Mouse (Mus musculus) small intestine, adult 2 months (tissue): ENCODE results near the gene Dock9.

ENCODE experiments used
- CTCF ChIP-seq: fragments of 200-500 bp; IDR thresholded peaks from 2 replicates; pipeline ENCODE4 v1.5.1; 2012; ENCODE audit warnings: low read depth, mild to moderate bottlenecking, control low read depth, inconsistent platforms, low read length, moderate library complexity, mixed read lengths; ENCODE audit not compliant: insufficient replicate concordance, insufficient read length; ENCODE audit errors: extremely low read depth
- POLR2A ChIP-seq: fragments of 200-500 bp; IDR thresholded peaks from 2 replicates; pipeline ENCODE4 v1.6.1; 2012; ENCODE audit warnings: low read depth, mild to moderate bottlenecking, control low read depth, inconsistent platforms, low read length, moderate library complexity

DNA sequence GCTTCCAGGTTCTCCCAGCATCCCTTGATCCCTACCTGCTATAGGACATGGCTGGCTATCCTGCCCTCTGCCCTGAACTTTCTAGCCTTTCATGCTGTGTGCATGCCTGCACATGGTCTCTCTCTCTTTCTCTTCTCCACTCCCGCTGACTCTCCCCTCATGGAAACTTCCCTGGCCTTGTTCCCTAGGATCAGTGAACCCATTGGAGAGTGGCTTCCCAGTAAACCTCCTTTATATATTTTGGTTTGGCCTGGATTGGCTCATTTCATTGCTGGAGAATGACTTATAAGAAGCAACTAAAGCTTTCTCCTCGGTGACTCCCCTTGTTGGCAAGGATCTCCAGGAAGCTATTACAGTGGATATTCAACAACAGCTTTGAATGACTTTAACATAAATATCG is 8.7 kb upstream of the Dock9 start:
- TF ChIP-seq CTCF (no peak), POLR2A (no peak)
